Mouse (Mus musculus) erythroblast, embryonic 14.5 days (primary cell): Measurements from ENCODE around the gene Asxl2.

Source experiments
- GATA1 ChIP-seq: IDR thresholded peaks from 2 replicates; pipeline ENCODE4 v1.6.1; 2012; ENCODE audit warnings: low read length, inconsistent platforms, mixed read lengths
- TAL1 ChIP-seq: IDR thresholded peaks from 3 replicates; pipeline ENCODE4 v1.6.1; 2012; ENCODE audit warnings: low read length, inconsistent platforms, mixed read lengths

- TF ChIP-seq TAL1: no peak
- no peak for TF ChIP-seq GATA1
Measured at GRCm38 (mm10) chr12:3384860-3385259, 41.8 kb upstream of the Asxl2 start.
